Mouse (Mus musculus) erythroblast, embryonic 14.5 days (primary cell): ENCODE results near the gene Creb3l1.

Experiments used
- GATA1 ChIP-seq: IDR thresholded peaks from 2 replicates; pipeline ENCODE4 v1.6.1; 2012; ENCODE audit warnings: low read length, inconsistent platforms, mixed read lengths
- TAL1 ChIP-seq: IDR thresholded peaks from 3 replicates; pipeline ENCODE4 v1.6.1; 2012; ENCODE audit warnings: low read length, inconsistent platforms, mixed read lengths

DNA sequence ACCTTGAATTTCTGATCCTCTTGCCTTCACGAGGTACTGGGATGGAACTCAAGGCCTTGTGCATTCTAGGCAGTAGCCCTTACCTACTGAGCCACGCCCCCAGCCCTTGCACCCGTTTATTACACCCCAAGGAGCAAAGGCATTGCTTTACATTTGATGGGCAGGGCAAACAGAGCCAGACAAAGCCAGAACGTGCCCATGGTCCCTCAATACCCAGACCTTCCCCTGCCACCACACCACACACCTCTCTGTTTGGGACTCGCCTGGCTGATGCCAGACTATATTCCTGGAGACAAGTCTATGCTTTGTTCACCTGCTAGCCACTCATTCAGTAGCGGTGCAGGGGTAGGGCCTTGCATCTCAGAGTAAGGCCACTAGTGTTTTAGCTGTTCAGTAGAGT, 17.8 kb downstream of the Creb3l1 start:
- TF ChIP-seq TAL1 (no peak), GATA1 (no peak)
